In the genomic region with DNA sequence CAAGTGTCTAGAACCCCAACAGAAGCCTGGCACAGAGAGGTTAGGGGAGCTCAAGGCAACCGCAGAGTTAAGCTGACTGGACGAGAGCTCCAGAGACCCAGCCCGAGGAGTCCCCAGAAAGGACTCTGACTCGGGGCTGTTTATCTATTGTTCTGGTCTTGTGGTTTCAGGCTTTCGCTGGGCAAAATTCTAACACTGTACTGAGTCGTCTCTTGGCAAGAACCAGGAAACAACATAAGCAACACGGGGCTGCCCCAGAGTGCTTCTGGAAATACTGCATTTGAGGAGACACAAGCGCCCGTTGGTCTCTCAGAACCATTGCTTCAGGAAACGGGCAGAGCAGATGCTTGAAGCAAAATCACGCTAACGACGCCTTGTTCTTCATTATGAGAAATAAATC, we compare ENCODE assay signal across 38 mouse cellular contexts. TPM values are rescaled to one million over a fixed set of nuclear protein-coding genes. Genes with fewer than 3 reads are reported as not detected.
DNase-seq lines count a peak whose midpoint lies in the region; ATAC-seq lines count a peak whose summit lies in the region.
"Had no signal": no experiment of that assay in that cellular context is flagged by ENCODE, and none has a peak within 500 bp of the region (broad histone marks: within the 10 kb centered on the region; RNA-seq: fewer than 3 reads in every experiment).

No protein-coding gene starts in this region.

- no peak for ATAC-seq in CD4-positive, CD25-positive, alpha-beta regulatory T cell, adult 4 months
- ATAC-seq in megakaryocyte progenitor cell, adult 5-6 weeks (replicated peaks; ENCODE audit: poor library complexity), result peak; percentile 40
- ATAC-seq: forebrain, embryonic 14.5 days; hindbrain, embryonic 16.5 days had no signal

- peak; percentile 6 for DNase-seq in CD4-positive, CD25-positive, alpha-beta regulatory T cell, adult 2 months (ENCODE audit: low read depth, low spot score)
- DNase-seq in 3T3-L1 (ENCODE audit: low read depth, low spot score), result peak; percentile 63
- peak; percentile 47 for DNase-seq in NIH3T3 (ENCODE audit: low read depth)
- DNase-seq in cerebellum, postnatal 10 days, result no peak
- DNase-seq in right cerebral cortex, adult 2 months (ENCODE audit: low spot score in 2 of 2), result no peak
- DNase-seq: adrenal gland, postnatal 25 days; cerebellum, adult 18-20 months; cerebellum, postnatal 25 days; embryo, embryonic 11 days; gastrocnemius, postnatal 25 days; heart, adult 11 months; kidney, adult 11 months; kidney, postnatal 14 days; lung, embryonic 14.5 days; midbrain, embryonic 14.5 days; spleen, adult 18-20 months; thymus, postnatal 4 days had no signal

RNA-seq across cellular contexts. Expression of a gene that starts 4.5 kb away (rescaled TPM):
- not detected for polyA plus RNA-seq in CD4-positive, CD25-positive, alpha-beta regulatory T cell, adult 4 months (2017; shearing (Covaris generic))
- not detected in 2 replicates for total RNA-seq in megakaryocyte progenitor cell, adult 5-6 weeks (2015)
- not detected in 2 replicates for total RNA-seq in megakaryocyte progenitor cell, adult 5-6 weeks (2017)
- total RNA-seq: adrenal gland, adult 18-20 months; adrenal gland, postnatal 25 days; ES-E14; gastrocnemius, postnatal 25 days; heart, postnatal 25 days; layer of hippocampus, adult 18-20 months; layer of hippocampus, postnatal 10 days; left cerebral cortex, adult 2 months; left cerebral cortex, postnatal 25 days; liver, adult 2 months; monocyte, adult 5-6 weeks; neutrophil, adult 5-6 weeks had no signal
- polyA plus RNA-seq: embryonic facial prominence, embryonic 12.5 days; forebrain, embryonic 14.5 days; heart, embryonic 10.5 days; heart, embryonic 15.5 days; hindbrain, embryonic 11.5 days; kidney, embryonic 14.5 days; limb, embryonic 12.5 days; liver, adult 2 months; liver, embryonic 15.5 days; lung, embryonic 14.5 days; midbrain, embryonic 14.5 days had no signal

RNA-seq across cellular contexts. Expression of a gene that starts 43.1 kb away (rescaled TPM):
- polyA plus RNA-seq in CD4-positive, CD25-positive, alpha-beta regulatory T cell, adult 4 months (2017; shearing (Covaris generic)), result 1 to 10 TPM; 4.7 to 5.2 TPM
- total RNA-seq in megakaryocyte progenitor cell, adult 5-6 weeks (2015), result 8.7 and 12.5 TPM in 2 replicates
- total RNA-seq in megakaryocyte progenitor cell, adult 5-6 weeks (2017), result 10.4 and 11.6 TPM in 2 replicates

RNA-seq across cellular contexts. Expression of a gene that starts 56.4 kb away (rescaled TPM):
- 10 to 100 TPM; 41.7 to 53.2 TPM for polyA plus RNA-seq in CD4-positive, CD25-positive, alpha-beta regulatory T cell, adult 4 months (2017; shearing (Covaris generic))
- 116 and 129 TPM in 2 replicates for total RNA-seq in megakaryocyte progenitor cell, adult 5-6 weeks (2015)
- total RNA-seq in megakaryocyte progenitor cell, adult 5-6 weeks (2017), result 65.7 and 72.9 TPM in 2 replicates

Comparison
In these comparisons a context has a peak if more than half of its experiments do, and no peak if none do; other contexts are left out.
1. DNase-seq: peak in CD4-positive, CD25-positive, alpha-beta regulatory T cell, adult 2 months (single experiment), 3T3-L1 (single experiment) and NIH3T3 (single experiment); none in cerebellum, postnatal 10 days (0 of 2) and right cerebral cortex, adult 2 months (0 of 2).